Mouse (Mus musculus) layer of hippocampus, postnatal 10 days (tissue): ENCODE results near the gene Gm14692. TPM values are rescaled to one million over a fixed set of nuclear protein-coding genes. Genes with fewer than 3 reads are reported as not detected.
"Not testable (repeated sequence)": the region's sequence is repeated elsewhere in the genome, so short reads cannot be mapped to it uniquely, and the experiment has no call there.

Experiments
- DNase-seq, 2 experiments: peaks; one replicate each; pipeline ENCODE4 v3.0.0; 2021; ENCODE audit warnings: low spot score in 2 of 2
- long read RNA-seq: library from polyadenylated mRNA; stranded (forward); transcript quantifications from one replicate; pipeline ENCODE4 v2.0.0, GENCODE M21; 2023
- total RNA-seq, 2 experiments: library from RNA; stranded (reverse); gene quantifications; 2 replicates each; pipeline ENCODE4 v1.2.3; 2021

Gene Gm14692
- not detected for total RNA-seq
- long read RNA-seq = 0 reads

DNA sequence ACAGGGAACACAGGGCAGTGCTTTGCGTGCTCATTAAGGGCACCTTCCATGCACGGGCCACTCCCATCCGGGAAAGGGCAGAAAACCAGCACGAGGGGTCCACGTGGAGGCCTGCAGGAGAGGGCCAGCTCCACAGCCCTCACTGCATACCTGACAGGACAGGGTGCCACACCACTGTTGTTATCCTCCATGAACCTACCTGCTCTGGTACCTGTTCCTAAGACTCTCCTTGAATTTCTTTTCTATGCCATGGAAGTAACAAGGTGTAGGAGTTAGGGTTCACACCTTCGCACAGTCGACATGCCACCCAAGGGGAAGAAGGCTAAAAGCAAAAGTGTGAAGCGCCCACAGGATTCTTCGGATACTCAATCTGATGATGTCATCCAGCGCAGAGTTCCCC is at the start of gene Gm14692:
Gm14692 (plus strand) TSS at position 301 of the 400 bp plus-strand sequence.
- DNase-seq = not testable (repeated sequence)

DNA sequence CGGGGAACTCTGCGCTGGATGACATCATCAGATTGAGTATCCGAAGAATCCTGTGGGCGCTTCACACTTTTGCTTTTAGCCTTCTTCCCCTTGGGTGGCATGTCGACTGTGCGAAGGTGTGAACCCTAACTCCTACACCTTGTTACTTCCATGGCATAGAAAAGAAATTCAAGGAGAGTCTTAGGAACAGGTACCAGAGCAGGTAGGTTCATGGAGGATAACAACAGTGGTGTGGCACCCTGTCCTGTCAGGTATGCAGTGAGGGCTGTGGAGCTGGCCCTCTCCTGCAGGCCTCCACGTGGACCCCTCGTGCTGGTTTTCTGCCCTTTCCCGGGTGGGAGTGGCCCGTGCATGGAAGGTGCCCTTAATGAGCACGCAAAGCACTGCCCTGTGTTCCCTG is 2.0 kb upstream of the Gm14692 start, which contains the start of gene Gm1140:
Gm1140 (minus strand) TSS at position 101 of the 400 bp plus-strand sequence.
- not testable (repeated sequence) for DNase-seq

Other genes with a start within 250 kb of the Gm14692 start
- not detected for gene Gm1140, start 2.1 kb upstream of the Gm14692 start, total RNA-seq
- gene 4933436I01Rik, start 225.8 kb downstream of the Gm14692 start, total RNA-seq = not detected